Mouse (Mus musculus): ENCODE results near the gene Aif1l.

- no peak for TF ChIP-seq POLR2A (IDR thresholded peaks at IDR 0.05; ENCODE audit: low read depth, low read length)
- TF ChIP-seq CTCF (IDR thresholded peaks at IDR 0.05; ENCODE audit: borderline replicate concordance, insufficient read depth, low read length), result no peak
Measured at GRCm38 (mm10) chr2:31935054-31935453, 14.9 kb upstream of the Aif1l start.
